16 mouse cellular contexts compared by ENCODE assay signal in genomic region chrX:134619695-134620094, GRCm38 (mm10). TPM values are rescaled to one million over a fixed set of nuclear protein-coding genes. Genes with fewer than 3 reads are reported as not detected.
DNase-seq lines count a peak whose midpoint lies in the region; ATAC-seq and TF ChIP-seq lines count a peak whose summit lies in the region.
"Had no signal": no experiment of that assay in that cellular context is flagged by ENCODE, and none has a peak within 500 bp of the region (broad histone marks: within the 10 kb centered on the region; RNA-seq: fewer than 3 reads in every experiment).

No protein-coding gene starts in this region.

- peak overlapping the region; percentile 81; the same call in 1 of the 2 replicates for H3K27ac ChIP-seq in forebrain, postnatal 0 days (ENCODE audit: low read depth, low read length)
- peak overlapping the region; percentile 76 for H3K27ac ChIP-seq in midbrain, embryonic 12.5 days (replicated peaks)
- H3K27ac ChIP-seq in liver, embryonic 11.5 days (ENCODE audit: low read depth, low read length) = no peak overlapping the region
- H3K27ac ChIP-seq: heart, embryonic 15.5 days; liver, embryonic 13.5 days had no signal

- H3K4me1 ChIP-seq in forebrain, postnatal 0 days (ENCODE audit: insufficient read depth) = no peaks in the 10 kb centered on the region
- H3K4me1 ChIP-seq in midbrain, embryonic 12.5 days = peaks cover 3% of the 10 kb centered on the region; the same call in 1 of the 2 replicates
- H3K4me1 ChIP-seq in liver, embryonic 11.5 days (replicated peaks; ENCODE audit: control insufficient read depth, insufficient read depth, low read length) = no peaks in the 10 kb centered on the region
- H3K4me1 ChIP-seq: heart, embryonic 15.5 days; liver, embryonic 13.5 days had no signal

- 35% methylated on average over 9 of the region's 9 CpGs for WGBS in forebrain, postnatal 0 days
- WGBS in midbrain, embryonic 12.5 days = 38% methylated on average over 9 of the region's 9 CpGs
- 68% methylated on average over 9 of the region's 9 CpGs for WGBS in liver, embryonic 11.5 days

- no peak overlapping the region for H3K4me3 ChIP-seq in forebrain, postnatal 0 days (ENCODE audit: low read depth, low read length)
- no peak overlapping the region for H3K4me3 ChIP-seq in midbrain, embryonic 12.5 days
- H3K4me3 ChIP-seq in liver, embryonic 11.5 days (ENCODE audit: low read depth, low read length) = no peak overlapping the region
- H3K4me3 ChIP-seq: heart, embryonic 15.5 days; liver, embryonic 13.5 days; myocyte had no signal

- DNase-seq in frontal cortex, postnatal 36 days (ENCODE audit: low spot score in 2 of 2) = no peak
- DNase-seq in forebrain, postnatal 0 days = peak; percentile 17
- peak; percentile 6 for DNase-seq in retina, postnatal 1 day
- DNase-seq in liver, embryonic 11.5 days (ENCODE audit: low spot score) = no peak
- DNase-seq in left cerebral cortex, postnatal 36 days (ENCODE audit: low spot score in 2 of 2) = no peak
- no peak for DNase-seq in left cerebral cortex, adult 8-10 months (ENCODE audit: low spot score in 2 of 2)
- DNase-seq: adrenal gland, postnatal 25 days; kidney, postnatal 25 days; liver, embryonic 13.5 days; lung, postnatal 4 days; thymus, adult 18-20 months had no signal

- H3K27me3 ChIP-seq in forebrain, postnatal 0 days (ENCODE audit: insufficient read depth, low read length) = no peaks in the 10 kb centered on the region
- H3K27me3 ChIP-seq in midbrain, embryonic 12.5 days = peaks cover 46% of the 10 kb centered on the region
- H3K27me3 ChIP-seq in liver, embryonic 11.5 days (replicated peaks; ENCODE audit: control insufficient read depth, insufficient read depth, low read length) = no peaks in the 10 kb centered on the region
- H3K27me3 ChIP-seq: heart, embryonic 15.5 days; liver, embryonic 13.5 days had no signal

- TF ChIP-seq CTCF in forebrain, postnatal 0 days (IDR thresholded peaks at IDR 0.05; ENCODE audit: low read depth) = no peak

- no peak overlapping the region for H3K9ac ChIP-seq in forebrain, postnatal 0 days
- H3K9ac ChIP-seq in midbrain, embryonic 12.5 days (replicated peaks) = no peak overlapping the region
- no peak overlapping the region for H3K9ac ChIP-seq in liver, embryonic 11.5 days (ENCODE audit: low read depth, low read length)
- H3K9ac ChIP-seq: heart, embryonic 15.5 days; liver, embryonic 13.5 days had no signal

- intact Hi-C loops in left cerebral cortex, postnatal 36 days (cut with DNase I) = loop anchor here (10.0 kb wide), 2 partner anchors 65 to 305 kb away; partner anchors contain the start of gene Armcx4

- ATAC-seq in frontal cortex, adult (ENCODE audit: low TSS enrichment) = peak; percentile 47; the same call in 1 of the 2 replicates
- ATAC-seq in forebrain, postnatal 0 days = peak; percentile 21; the same call in 1 of the 2 replicates
- ATAC-seq in midbrain, embryonic 12.5 days (ENCODE audit: low FRiP score, low read depth) = peak; percentile 71
- ATAC-seq in liver, embryonic 11.5 days (replicated peaks; ENCODE audit: low FRiP score) = no peak
- ATAC-seq: inflammation-experienced regulatory T-cells, adult 6 months had no signal

- H3K9me3 ChIP-seq in forebrain, postnatal 0 days (ENCODE audit: low read length) = no peaks in the 10 kb centered on the region
- no peaks in the 10 kb centered on the region for H3K9me3 ChIP-seq in midbrain, embryonic 12.5 days
- no peaks in the 10 kb centered on the region for H3K9me3 ChIP-seq in liver, embryonic 11.5 days (ENCODE audit: control insufficient read depth, low read length)
- H3K9me3 ChIP-seq: heart, embryonic 15.5 days; liver, embryonic 13.5 days had no signal

- H3K4me2 ChIP-seq in forebrain, postnatal 0 days (ENCODE audit: low read depth) = no peak overlapping the region
- H3K4me2 ChIP-seq in midbrain, embryonic 12.5 days (replicated peaks) = peak overlapping the region; percentile 25
- no peak overlapping the region for H3K4me2 ChIP-seq in liver, embryonic 11.5 days
- H3K4me2 ChIP-seq: heart, embryonic 15.5 days; liver, embryonic 13.5 days had no signal

- no peaks in the 10 kb centered on the region for H3K36me3 ChIP-seq in forebrain, postnatal 0 days (ENCODE audit: insufficient read depth)
- H3K36me3 ChIP-seq in midbrain, embryonic 12.5 days = no peaks in the 10 kb centered on the region
- no peaks in the 10 kb centered on the region for H3K36me3 ChIP-seq in liver, embryonic 11.5 days (ENCODE audit: control insufficient read depth, insufficient read depth, low read length)
- H3K36me3 ChIP-seq: heart, embryonic 15.5 days; liver, embryonic 13.5 days had no signal

RNA-seq across cellular contexts. Expression of gene Hnrnph2, which starts 18.7 kb away (rescaled TPM):
- 63.2 and 72.2 TPM in 2 replicates for total RNA-seq in forebrain, postnatal 0 days (2014; rRNA removed)
- 131 and 134 TPM in 2 replicates for polyA plus RNA-seq in forebrain, postnatal 0 days (2015; fragmentation: Nextera tagmentation; extraction: Ambion mirVana)
- 186 and 202 TPM in 2 replicates for polyA plus RNA-seq in midbrain, embryonic 12.5 days (2016; fragmentation: Nextera tagmentation; extraction: Ambion mirVana)
- 134 and 153 TPM in 2 replicates for polyA plus RNA-seq in liver, embryonic 11.5 days (2014; fragmentation: Nextera tagmentation; extraction: Ambion mirVana)
- 100 to 1,000 TPM; 154 to 156 TPM for total RNA-seq in left cerebral cortex, postnatal 36 days (2021)
- 100 to 1,000 TPM; 157 to 169 (median 162) TPM for total RNA-seq in left cerebral cortex, adult 8-10 months (2022)

RNA-seq across cellular contexts. Expression of gene Gla, which starts 18.8 kb away (rescaled TPM):
- total RNA-seq in forebrain, postnatal 0 days (2014; rRNA removed) = 5.8 and 6.3 TPM in 2 replicates
- 3.8 and 4.3 TPM in 2 replicates for polyA plus RNA-seq in forebrain, postnatal 0 days (2015; fragmentation: Nextera tagmentation; extraction: Ambion mirVana)
- polyA plus RNA-seq in midbrain, embryonic 12.5 days (2016; fragmentation: Nextera tagmentation; extraction: Ambion mirVana) = 4.5 TPM in 2 replicates
- polyA plus RNA-seq in liver, embryonic 11.5 days (2014; fragmentation: Nextera tagmentation; extraction: Ambion mirVana) = 8.4 and 8.9 TPM in 2 replicates
- 10 to 100 TPM; 11.0 TPM for total RNA-seq in left cerebral cortex, postnatal 36 days (2021)
- total RNA-seq in left cerebral cortex, adult 8-10 months (2022) = 10 to 100 TPM; 10.1 to 12.1 (median 11.9) TPM

RNA-seq across cellular contexts. Expression of gene Rpl36a, which starts 34.2 kb away (rescaled TPM):
- total RNA-seq in forebrain, postnatal 0 days (2014; rRNA removed) = 467 and 887 TPM in 2 replicates
- 198 and 280 TPM in 2 replicates for polyA plus RNA-seq in forebrain, postnatal 0 days (2015; fragmentation: Nextera tagmentation; extraction: Ambion mirVana)
- 229 and 268 TPM in 2 replicates for polyA plus RNA-seq in midbrain, embryonic 12.5 days (2016; fragmentation: Nextera tagmentation; extraction: Ambion mirVana)
- 539 and 608 TPM in 2 replicates for polyA plus RNA-seq in liver, embryonic 11.5 days (2014; fragmentation: Nextera tagmentation; extraction: Ambion mirVana)
- 100 to 1,000 TPM; 102 to 120 TPM for total RNA-seq in left cerebral cortex, postnatal 36 days (2021)
- 100 to 1,000 TPM; 108 to 148 (median 130) TPM for total RNA-seq in left cerebral cortex, adult 8-10 months (2022)

RNA-seq across cellular contexts. Expression of gene Btk, which starts 36.3 kb away (rescaled TPM):
- total RNA-seq in forebrain, postnatal 0 days (2014; rRNA removed) = 0.31 and 1.2 TPM in 2 replicates
- polyA plus RNA-seq in forebrain, postnatal 0 days (2015; fragmentation: Nextera tagmentation; extraction: Ambion mirVana) = 0.45 and 0.59 TPM in 2 replicates
- polyA plus RNA-seq in midbrain, embryonic 12.5 days (2016; fragmentation: Nextera tagmentation; extraction: Ambion mirVana) = 1.1 and 1.2 TPM in 2 replicates
- polyA plus RNA-seq in liver, embryonic 11.5 days (2014; fragmentation: Nextera tagmentation; extraction: Ambion mirVana) = 40.2 and 43.5 TPM in 2 replicates
- 1 to 10 TPM; 1.1 TPM for total RNA-seq in left cerebral cortex, postnatal 36 days (2021)
- total RNA-seq in left cerebral cortex, adult 8-10 months (2022) = 1 to 10 TPM in 3 of 4 experiments, under 1 TPM in 1; 0.97 to 2.0 (median 1.6) TPM
- polyA plus RNA-seq: myocyte had no signal

Comparison
In these comparisons a context has a peak if more than half of its experiments do, and no peak if none do; other contexts are left out.
1. DNase-seq: peak in forebrain, postnatal 0 days (single experiment) and retina, postnatal 1 day (single experiment); none in frontal cortex, postnatal 36 days (0 of 2), liver, embryonic 11.5 days (single experiment), left cerebral cortex, postnatal 36 days (0 of 2) and left cerebral cortex, adult 8-10 months (0 of 2).